Mouse (Mus musculus): ENCODE data around the gene Pde1a.

GRCm38 (mm10) chr2:80158784-80159183 lies 29.5 kb upstream of the Pde1a start:
- peak; percentile 57; the same call in 1 of the 2 replicates for TF ChIP-seq CEBPB (IDR thresholded peaks at IDR 0.05; ENCODE audit: insufficient read depth, poor library complexity, severe bottlenecking)
- no peak for TF ChIP-seq POLR2AphosphoS2 (IDR thresholded peaks at IDR 0.05; ENCODE audit: insufficient read length, low read depth)
- TF ChIP-seq USF1 (IDR thresholded peaks at IDR 0.05; ENCODE audit: low read depth), result no peak
- TF ChIP-seq E2F4 (IDR thresholded peaks at IDR 0.05; ENCODE audit: insufficient read depth), result no peak
- TF ChIP-seq POLR2A (IDR thresholded peaks at IDR 0.05; ENCODE audit: insufficient read length, low read depth), result no peak
- TF ChIP-seq REST (IDR thresholded peaks at IDR 0.05; ENCODE audit: insufficient read depth, insufficient read length), result no peak
- TF ChIP-seq MAX (IDR thresholded peaks at IDR 0.05; ENCODE audit: low read depth), result no peak
